Mouse (Mus musculus): ENCODE results near the gene Parp11.

- TF ChIP-seq CTCF (IDR thresholded peaks at IDR 0.05) (no peak), POLR2A (IDR thresholded peaks at IDR 0.05; ENCODE audit: insufficient read depth, low read depth, low read length) (no peak), EP300 (IDR thresholded peaks at IDR 0.05; ENCODE audit: insufficient read depth, low read depth, low read length) (no peak)
Measured at GRCm38 (mm10) chr6:127473961-127474360, 27.3 kb downstream of the Parp11 start.
